Mouse (Mus musculus): Measurements from ENCODE around the gene Bbc3.

GRCm38 (mm10) chr7:16329146-16329545 is 21.0 kb downstream of the Bbc3 start:
- TF ChIP-seq POU5F1 (IDR thresholded peaks at IDR 0.05; ENCODE audit: borderline replicate concordance, low read length) (no peak), CTCF (conservative IDR thresholded peaks at IDR 0.05; ENCODE audit: low read length) (no peak)

Data from E14TG2a.4 (cell line).